Mouse (Mus musculus) macrophage (primary cell): ENCODE data around the gene Nt5dc1. TPM values are rescaled to one million over a fixed set of nuclear protein-coding genes. Genes with fewer than 3 reads are reported as not detected.
"Not testable (repeated sequence)": the region's sequence is repeated elsewhere in the genome, so short reads cannot be mapped to it uniquely, and the experiment has no call there.

ENCODE experiments used
- H3K27ac ChIP-seq: fragments of 350-480 bp; formaldehyde crosslinking; 2 replicates; pipeline ENCODE4 v1.9.0; 2021
- H3K36me3 ChIP-seq: fragments of 350-480 bp; formaldehyde crosslinking; 2 replicates; pipeline ENCODE4 v1.9.0; 2021; ENCODE audit errors: inconsistent target
- H3K4me3 ChIP-seq: fragments of 350-480 bp; formaldehyde crosslinking; 2 replicates; pipeline ENCODE4 v1.9.0; 2021; ENCODE audit errors: inconsistent target
- H3K79me2 ChIP-seq: fragments of 350-480 bp; formaldehyde crosslinking; 2 replicates; pipeline ENCODE4 v1.9.0; 2021; ENCODE audit errors: inconsistent target
- WGBS: methylation state at CpG from one replicate; pipeline ENCODE4 v1.1.7; 2026; ENCODE audit warnings: inconsistent platforms; ENCODE audit not compliant: missing documents; 5-methylcytosine and 5-hydroxymethylcytosine counted together
- polyA plus RNA-seq: library from polyadenylated mRNA; stranded (reverse); fragments of 250-400 nt; gene quantifications from 3 replicates; pipeline ENCODE4 v1.2.4, GENCODE M21; 2018; ENCODE audit warnings: inconsistent platforms

Nt5dc1 gene
- polyA plus RNA-seq, 1 experiment from 2014 or later, result 10.5 TPM

- WGBS, result under 1% methylated on average over 38 of the region's 38 CpGs
- H3K27ac ChIP-seq, result peak within 1 kb of the TSS; percentile 38; the same call in 1 of the 2 replicates
Observed at GRCm38 (mm10) chr10:34297299-34297979, 120.9 kb downstream of the Nt5dc1 start, which contains the start of gene Tspyl4. Gene Tspyl4 (plus strand): TSS chr10:34297442.

GRCm38 (mm10) chr10:34296911-34297298 is 121.4 kb downstream of the Nt5dc1 start:
- peak overlapping the region; percentile 87 for H3K4me3 ChIP-seq
- WGBS, result 11% methylated on average over 13 of the region's 13 CpGs

More at GRCm38 (mm10) chr10:34297299-34297979, 120.9 kb downstream of the Nt5dc1 start, which contains the start of gene Tspyl4:
- H3K4me3 ChIP-seq, result peak within 1 kb of the TSS; percentile 87
- no peaks in the 10 kb centered on the region for H3K36me3 ChIP-seq
- peaks cover 9% of the 10 kb centered on the region; the same call in 1 of the 2 replicates for H3K79me2 ChIP-seq

GRCm38 (mm10) chr10:34282420-34283238 is 135.7 kb downstream of the Nt5dc1 start:
- peak overlapping the region; percentile 41 for H3K27ac ChIP-seq
- 4% methylated on average over 47 of the region's 47 CpGs for WGBS
- peaks cover 57% of the 10 kb centered on the region for H3K79me2 ChIP-seq

More at GRCm38 (mm10) chr10:34296911-34297298, 121.4 kb downstream of the Nt5dc1 start:
- H3K36me3 ChIP-seq, result no peaks in the 10 kb centered on the region
- no peak overlapping the region for H3K27ac ChIP-seq
- H3K79me2 ChIP-seq, result peaks cover 9% of the 10 kb centered on the region; the same call in 1 of the 2 replicates

GRCm38 (mm10) chr10:34281962-34282388 is 136.4 kb downstream of the Nt5dc1 start, which contains the start of gene Tspyl1:
Gene Tspyl1 (plus strand): TSS chr10:34282190.
- H3K36me3 ChIP-seq, result 0 out of 2 replicates have a peak, but pooled peaks cover 6% of the 10 kb centered on the region
- under 1% methylated on average over 29 of the region's 38 CpGs for WGBS
- peak within 1 kb of the TSS; percentile 45 for H3K27ac ChIP-seq
- peak within 1 kb of the TSS; percentile 86 for H3K4me3 ChIP-seq
- peaks cover 50% of the 10 kb centered on the region for H3K79me2 ChIP-seq

More at GRCm38 (mm10) chr10:34282420-34283238, 135.7 kb downstream of the Nt5dc1 start:
- Histone ChIP-seq H3K36me3 (peaks cover 6% of the 10 kb centered on the region; the same call in 1 of the 2 replicates), H3K4me3 (peak overlapping the region; percentile 86)

- H3K27ac ChIP-seq, result peak overlapping the region; percentile 45
- WGBS, result 11% methylated on average over 13 of the region's 14 CpGs
- H3K79me2 ChIP-seq, result peaks cover 44% of the 10 kb centered on the region
- 0 out of 2 replicates have a peak, but pooled peaks cover 6% of the 10 kb centered on the region for H3K36me3 ChIP-seq
- peak overlapping the region; percentile 86 for H3K4me3 ChIP-seq
Observed at GRCm38 (mm10) chr10:34281211-34281961, 137.0 kb downstream of the Nt5dc1 start.

GRCm38 (mm10) chr10:34280591-34281175 is 137.7 kb downstream of the Nt5dc1 start:
- WGBS, result 14% methylated on average over 13 of the region's 13 CpGs
- Histone ChIP-seq H3K4me3 (peak overlapping the region; percentile 86), H3K79me2 (peaks cover 37% of the 10 kb centered on the region), H3K36me3 (0 out of 2 replicates have a peak, but pooled peaks cover 6% of the 10 kb centered on the region), H3K27ac (peak overlapping the region; percentile 45; the same call in 1 of the 2 replicates)

GRCm38 (mm10) chr10:34271681-34272080 is 146.7 kb downstream of the Nt5dc1 start:
- Histone ChIP-seq H3K27ac (no peak overlapping the region), H3K79me2 (no peaks in the 10 kb centered on the region), H3K4me3 (no peak overlapping the region), H3K36me3 (no peaks in the 10 kb centered on the region)
- WGBS, result 94% methylated on average over 7 of the region's 7 CpGs

GRCm38 (mm10) chr10:34267312-34268070 is 150.9 kb downstream of the Nt5dc1 start:
- 65% methylated on average over 5 of the region's 5 CpGs for WGBS

GRCm38 (mm10) chr10:34265106-34265505 is 153.2 kb downstream of the Nt5dc1 start:
- WGBS, result 93% methylated on average over 4 of the region's 4 CpGs
- Histone ChIP-seq H3K79me2 (no peaks in the 10 kb centered on the region), H3K4me3 (no peak overlapping the region), H3K27ac (no peak overlapping the region), H3K36me3 (no peaks in the 10 kb centered on the region)

More at GRCm38 (mm10) chr10:34267312-34268070, 150.9 kb downstream of the Nt5dc1 start:
- H3K36me3 ChIP-seq, result no peaks in the 10 kb centered on the region
- H3K4me3 ChIP-seq, result no peak overlapping the region
- H3K27ac ChIP-seq, result no peak overlapping the region
- no peaks in the 10 kb centered on the region for H3K79me2 ChIP-seq

- not testable (repeated sequence) for H3K36me3 ChIP-seq, H3K27ac ChIP-seq, H3K79me2 ChIP-seq, H3K4me3 ChIP-seq
- 99% methylated on average over 7 of the region's 9 CpGs for WGBS
Observed at GRCm38 (mm10) chr10:34252833-34253232, 165.5 kb downstream of the Nt5dc1 start.

GRCm38 (mm10) chr10:34249594-34249993 is 168.8 kb downstream of the Nt5dc1 start:
- H3K27ac ChIP-seq, result peak overlapping the region; percentile 82
- no peaks in the 10 kb centered on the region for H3K79me2 ChIP-seq
- H3K4me3 ChIP-seq, result no peak overlapping the region
- H3K36me3 ChIP-seq, result no peaks in the 10 kb centered on the region
- WGBS, result 0% methylated on average over 2 of the region's 2 CpGs

GRCm38 (mm10) chr10:34247757-34248156 is 170.6 kb downstream of the Nt5dc1 start:
- peak overlapping the region; percentile 8; the same call in 1 of the 2 replicates for H3K27ac ChIP-seq
- H3K79me2 ChIP-seq, result no peaks in the 10 kb centered on the region
- H3K4me3 ChIP-seq, result no peak overlapping the region
- whole genome bisulfite sequencing, result 38% methylated on average over 3 of the region's 3 CpGs
- H3K36me3 ChIP-seq, result no peaks in the 10 kb centered on the region

- Histone ChIP-seq H3K36me3 (no peaks in the 10 kb centered on the region), H3K4me3 (no peak overlapping the region), H3K79me2 (no peaks in the 10 kb centered on the region), H3K27ac (peak overlapping the region; percentile 25; the same call in 1 of the 2 replicates)
- 49% methylated on average over 2 of the region's 2 CpGs for WGBS
Observed at GRCm38 (mm10) chr10:34246106-34246505, 172.2 kb downstream of the Nt5dc1 start.
